Mouse (Mus musculus): ENCODE data around the gene Cpn1.

Gene Cpn1

DNA sequence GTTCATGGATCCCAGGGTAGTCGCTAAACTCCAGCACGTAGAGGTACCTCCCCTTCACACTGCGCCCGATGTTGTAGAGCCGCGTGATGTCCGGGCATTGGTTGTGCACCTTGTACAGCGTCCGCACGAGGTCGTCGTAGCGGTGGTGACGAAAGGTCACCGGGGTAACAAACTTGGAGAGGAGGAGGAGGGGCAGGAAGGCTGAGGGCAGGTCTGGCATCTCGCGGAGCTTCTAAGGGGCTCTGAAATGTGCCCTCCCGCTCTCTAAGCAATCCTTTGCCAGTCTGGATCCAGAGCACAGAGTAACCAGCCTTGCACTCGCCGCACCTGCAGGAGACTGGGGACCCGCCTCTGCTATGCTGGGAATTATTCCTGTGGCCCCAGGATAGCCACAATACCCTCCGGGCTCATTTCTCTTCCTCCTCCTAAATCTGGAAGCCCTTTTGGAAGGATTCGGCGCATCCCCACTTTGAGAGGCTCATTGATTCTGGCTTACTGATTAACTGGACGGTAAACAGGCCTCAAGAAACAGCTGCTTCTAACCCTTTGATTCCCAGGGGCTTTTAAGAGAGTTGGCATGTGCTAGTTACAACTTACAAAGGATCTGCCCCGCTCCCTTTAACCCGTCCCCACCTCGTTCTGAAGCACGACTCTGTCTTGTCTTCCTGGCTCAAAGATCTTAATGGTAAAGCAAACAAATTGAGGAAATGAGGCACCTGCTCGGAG, at the start of gene Cpn1:
TSS of gene Cpn1 (minus strand) at position 488 of the 726 bp plus-strand sequence.
- no peak for DNase-seq (ENCODE audit: low spot score in 2 of 2)

DNA sequence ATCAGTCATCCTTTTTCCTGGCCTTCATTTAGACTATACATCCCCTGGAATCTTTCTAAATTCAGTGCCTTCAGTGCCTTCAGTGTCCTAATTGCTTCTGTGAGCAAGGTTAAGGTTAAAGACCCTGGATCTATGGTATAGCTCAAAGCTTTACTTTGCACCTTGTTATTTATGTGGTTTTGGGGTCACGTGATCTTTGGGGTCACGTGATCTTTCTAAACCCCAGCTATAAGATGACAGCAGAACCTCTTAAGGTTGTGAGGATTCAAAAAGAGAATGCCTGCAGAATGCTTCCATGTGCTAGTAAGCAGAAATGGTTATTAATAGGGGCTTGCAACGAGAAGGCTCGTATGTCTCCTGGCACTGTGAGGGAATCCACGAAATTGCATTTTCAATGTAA, 47.0 kb upstream of the Cpn1 start:
- no peak for DNase-seq (ENCODE audit: low spot score in 2 of 2)

DNA sequence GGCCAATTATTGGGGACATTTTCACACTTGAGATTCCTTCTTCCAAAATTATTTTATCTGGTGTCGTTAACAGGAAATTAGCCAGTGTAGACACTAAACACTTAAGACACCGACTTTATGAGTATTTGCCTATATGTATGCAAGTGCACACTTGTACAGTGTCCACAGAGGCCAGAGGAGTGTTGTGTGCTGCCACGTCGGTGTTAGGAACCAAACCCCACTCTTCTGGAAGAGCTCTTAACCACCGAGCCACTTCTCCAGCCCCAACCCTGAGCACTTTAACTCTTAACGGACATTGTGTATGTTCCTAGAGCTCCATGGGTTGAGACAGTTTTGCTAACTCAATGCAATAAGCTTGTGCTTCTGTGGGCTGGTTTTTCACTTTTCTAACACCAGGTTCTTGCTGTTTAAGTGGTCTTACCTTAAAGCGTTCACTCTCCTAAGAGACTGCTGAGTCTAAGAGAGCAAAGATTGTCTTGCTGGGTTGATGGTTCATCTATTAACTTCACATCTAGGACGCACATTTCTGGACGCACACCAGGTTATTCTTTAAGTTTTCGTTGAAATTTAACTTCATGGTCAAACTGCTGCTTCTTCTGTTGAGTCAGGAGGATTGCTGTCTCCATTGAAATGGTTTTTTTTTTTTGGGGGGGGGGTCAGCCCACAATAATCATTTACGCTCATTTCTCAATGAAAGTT, 45.8 kb upstream of the Cpn1 start:
- no peak for DNase-seq (ENCODE audit: low spot score in 2 of 2)

DNA sequence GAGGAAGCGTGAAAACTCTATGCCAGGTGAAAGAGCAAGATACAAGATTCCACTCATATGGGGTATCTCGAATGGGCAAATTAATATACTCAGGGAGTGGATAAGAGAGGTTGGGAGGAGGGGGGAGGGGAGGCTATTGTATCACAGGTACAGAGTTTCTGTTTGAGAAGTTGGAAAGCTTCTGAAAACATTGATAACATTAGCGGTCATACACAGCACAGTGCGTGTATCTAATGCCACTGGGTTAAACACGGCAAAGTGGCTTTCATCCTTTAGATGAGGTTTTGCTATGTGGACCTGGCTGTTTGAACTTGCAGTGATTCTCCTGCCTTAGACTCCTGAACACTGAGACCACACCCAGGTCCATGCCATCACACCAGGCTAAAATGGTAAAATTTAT, 43.7 kb upstream of the Cpn1 start:
- no peak for DNase-seq (ENCODE audit: low spot score in 2 of 2)

DNA sequence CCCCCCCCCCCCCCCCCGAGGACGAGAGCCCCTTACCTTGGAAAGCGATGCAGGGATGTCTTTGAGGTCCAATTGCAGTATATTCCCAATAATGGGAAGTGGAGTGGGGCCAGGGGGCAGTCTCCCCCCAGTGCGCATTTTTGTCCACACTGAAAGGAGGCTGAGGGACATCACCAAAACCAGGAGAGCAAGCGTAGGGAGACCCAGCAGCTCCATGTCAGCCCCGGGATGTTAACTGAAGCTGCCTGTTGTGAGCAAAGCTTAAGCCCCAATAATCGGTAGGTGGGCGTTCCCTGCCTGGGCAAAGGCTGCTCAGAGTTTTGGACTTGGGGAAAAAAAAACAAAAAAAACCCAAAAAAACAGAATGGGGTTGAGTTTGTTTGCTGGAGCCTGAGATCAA, 42.6 kb upstream of the Cpn1 start, which contains the start of gene Cyp2c23:
TSS of gene Cyp2c23 (minus strand) at position 237 of the 400 bp plus-strand sequence.
- DNase-seq (ENCODE audit: low spot score in 2 of 2), result no peak

DNA sequence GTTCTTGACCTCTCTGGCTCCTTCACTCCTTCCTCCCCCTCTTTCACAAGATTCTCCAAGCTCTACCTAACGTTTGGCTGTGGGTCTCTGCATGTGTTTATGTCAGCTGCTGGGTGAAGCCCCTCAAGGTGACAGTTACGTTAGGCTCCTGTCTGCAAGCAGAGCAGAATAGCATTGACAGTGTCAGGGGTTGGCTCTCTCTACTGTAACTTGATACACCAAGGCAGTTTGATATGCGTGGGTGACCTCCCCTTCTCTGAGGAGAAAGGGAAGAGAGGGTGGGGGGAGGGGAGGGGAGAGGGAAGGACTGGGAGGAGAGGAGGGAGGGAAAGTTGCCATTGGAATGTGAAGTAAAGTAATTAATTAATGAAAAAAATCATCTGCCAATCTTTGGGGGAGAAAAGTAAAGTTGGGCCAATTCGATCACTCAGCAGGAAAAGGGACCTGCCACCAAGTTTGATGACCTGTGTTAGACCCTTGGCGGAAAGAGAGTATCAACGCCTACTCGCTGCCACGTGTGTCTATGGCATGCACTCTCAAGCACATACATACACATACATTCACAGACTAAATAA, 40.7 kb upstream of the Cpn1 start:
- no peak for DNase-seq (ENCODE audit: low spot score in 2 of 2)

DNA sequence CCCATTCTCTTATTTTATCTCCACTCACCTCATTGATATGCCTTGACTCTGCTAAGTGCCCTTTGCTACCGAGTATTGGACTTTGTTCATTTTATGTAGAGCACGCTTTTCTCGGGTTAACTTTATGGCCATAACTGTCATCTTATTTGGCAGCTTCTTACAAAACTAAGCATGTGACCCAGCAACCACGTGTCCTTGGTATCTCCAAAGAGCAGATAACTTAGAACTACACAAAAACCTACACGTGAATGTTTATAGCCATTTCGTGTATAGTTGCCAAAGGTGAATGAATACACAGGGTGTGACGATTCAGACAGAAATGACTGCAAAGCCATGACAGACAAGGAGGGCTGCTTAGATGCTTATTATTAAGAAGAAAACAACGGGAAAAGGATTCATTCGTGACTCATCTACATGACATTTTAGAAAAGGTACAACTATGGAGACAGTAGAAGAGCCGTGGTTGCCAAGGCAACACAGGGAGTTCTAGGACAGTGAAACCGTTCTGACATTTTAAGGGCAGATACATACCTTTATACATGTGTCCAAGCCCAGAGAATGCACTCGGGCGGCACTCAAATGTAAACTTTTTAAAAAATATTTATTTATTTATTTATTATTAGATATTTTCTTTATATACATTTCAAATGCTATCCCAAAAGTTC, 38.7 kb upstream of the Cpn1 start:
- DNase-seq (ENCODE audit: low spot score in 2 of 2), result no peak

DNA sequence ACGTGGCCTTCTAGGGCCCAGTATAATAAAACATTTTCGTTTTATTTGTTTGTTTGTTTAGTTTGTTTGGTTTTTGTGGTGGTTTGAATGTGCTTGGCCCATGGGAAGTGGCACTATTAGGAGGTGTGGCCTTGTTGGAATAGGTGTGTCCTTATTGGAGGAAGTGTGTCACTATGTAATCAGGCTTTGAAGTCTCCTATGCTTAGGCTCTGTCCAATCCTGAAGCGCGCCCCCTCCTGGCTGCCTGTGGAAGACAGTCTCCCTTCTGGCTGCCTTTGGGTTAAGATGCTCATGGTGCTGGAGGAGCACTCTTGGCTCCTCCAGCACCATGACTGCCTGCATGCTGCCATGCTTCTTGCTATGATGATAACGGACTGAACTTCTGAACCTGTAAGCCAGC, 36.7 kb upstream of the Cpn1 start:
- DNase-seq (ENCODE audit: low spot score in 2 of 2), result peak in 1 of 2 experiments; percentile 19

DNA sequence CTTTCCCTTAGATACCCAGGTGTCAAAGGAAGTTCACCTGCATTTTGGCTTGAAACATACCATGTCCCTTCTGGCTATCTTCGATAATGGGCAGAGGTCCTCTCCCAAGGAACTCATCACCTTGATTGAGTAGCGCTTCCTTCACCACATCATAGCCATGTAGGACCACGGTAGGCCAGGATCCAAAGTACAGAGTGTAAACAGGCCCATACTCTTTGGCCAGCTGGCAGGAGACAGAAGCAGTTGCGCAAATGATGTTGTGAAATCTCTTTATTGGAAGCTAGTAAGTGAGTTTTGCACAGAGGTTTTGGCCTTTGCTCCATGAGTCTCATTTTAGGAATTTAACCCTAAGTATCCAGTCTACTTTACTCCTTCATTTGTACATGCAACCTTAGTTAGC, 35.1 kb upstream of the Cpn1 start:
- DNase-seq (ENCODE audit: low spot score in 2 of 2), result no peak

DNA sequence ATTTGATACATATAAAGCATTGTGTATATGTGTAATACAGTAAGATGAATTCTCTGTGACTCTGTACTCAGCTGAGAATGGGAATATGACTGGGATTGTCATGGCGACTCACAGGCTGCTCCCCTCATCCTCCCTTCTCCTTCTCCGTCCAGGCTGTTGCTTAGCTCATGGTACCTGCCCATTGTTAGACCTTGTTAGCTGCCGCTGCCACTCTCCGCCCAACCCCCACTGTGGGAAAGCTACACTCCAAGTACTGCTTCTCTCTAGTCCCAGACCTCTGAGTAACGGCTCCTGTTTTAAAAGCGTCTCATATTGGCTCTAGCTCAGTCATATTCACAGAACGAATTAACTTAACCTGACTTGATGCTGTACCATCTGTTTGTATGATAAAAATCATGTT, 33.4 kb upstream of the Cpn1 start:
- DNase-seq (ENCODE audit: low spot score in 2 of 2), result no peak

DNA sequence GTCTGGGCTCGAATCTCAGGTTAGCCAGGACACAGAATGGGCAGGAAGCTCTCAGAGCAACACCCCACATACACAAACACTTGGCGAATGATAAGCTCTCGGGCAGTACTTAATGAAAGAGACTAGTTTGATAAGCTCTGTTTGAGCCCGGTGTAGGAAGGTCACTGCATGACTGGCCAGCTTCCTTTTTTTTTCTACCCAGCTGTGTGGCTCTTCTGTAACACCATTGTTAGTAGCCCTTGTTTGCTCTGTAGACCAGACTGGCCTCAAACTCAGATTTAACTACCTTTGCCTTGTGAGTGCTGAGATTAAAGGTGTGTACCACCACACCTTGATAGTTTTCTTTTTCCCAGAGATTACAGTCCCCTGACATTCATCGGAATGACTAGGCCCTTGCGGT, 27.5 kb upstream of the Cpn1 start:
- DNase-seq (ENCODE audit: low spot score in 2 of 2), result no peak

DNA sequence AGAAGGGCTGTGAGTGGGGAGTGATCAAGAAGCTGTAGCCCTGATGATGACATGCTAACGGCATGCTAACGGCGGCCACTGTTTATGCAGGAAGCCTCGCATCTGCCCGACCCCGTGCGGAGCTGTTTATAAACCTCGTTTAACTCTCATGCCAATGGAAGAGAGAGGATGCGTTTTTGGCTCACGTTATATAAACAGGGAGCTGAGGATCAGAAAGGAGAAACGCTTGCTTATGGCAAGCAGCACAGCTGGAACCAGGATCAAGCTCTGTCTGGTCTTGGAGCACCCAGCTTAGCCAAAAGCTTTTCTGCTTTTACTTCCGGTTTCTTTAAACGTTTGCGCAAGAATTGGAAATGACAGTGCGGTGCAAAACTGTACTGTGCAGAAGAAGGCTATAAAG, 22.4 kb upstream of the Cpn1 start:
- no peak for DNase-seq (ENCODE audit: low spot score in 2 of 2)

DNA sequence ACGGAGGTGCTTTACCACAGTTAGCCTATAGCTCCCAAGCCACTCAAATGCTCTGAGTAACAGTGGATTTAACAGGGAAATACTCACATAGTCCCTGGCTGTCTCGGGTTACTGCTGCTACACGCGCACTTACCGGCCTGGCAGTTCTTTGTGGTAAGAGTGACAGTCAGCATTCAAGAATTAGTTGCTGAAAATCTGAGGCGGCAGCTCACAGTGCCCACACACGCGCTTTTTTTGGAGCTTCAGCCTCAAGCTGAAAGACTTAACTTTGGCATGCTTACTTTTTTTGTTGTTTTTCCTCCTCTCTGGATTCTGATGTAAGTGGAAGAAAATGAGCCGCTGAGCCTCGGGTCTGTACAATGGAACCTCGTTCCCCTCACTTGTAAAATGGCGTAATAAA, 20.8 kb upstream of the Cpn1 start:
- no peak for DNase-seq (ENCODE audit: low spot score in 2 of 2)

DNA sequence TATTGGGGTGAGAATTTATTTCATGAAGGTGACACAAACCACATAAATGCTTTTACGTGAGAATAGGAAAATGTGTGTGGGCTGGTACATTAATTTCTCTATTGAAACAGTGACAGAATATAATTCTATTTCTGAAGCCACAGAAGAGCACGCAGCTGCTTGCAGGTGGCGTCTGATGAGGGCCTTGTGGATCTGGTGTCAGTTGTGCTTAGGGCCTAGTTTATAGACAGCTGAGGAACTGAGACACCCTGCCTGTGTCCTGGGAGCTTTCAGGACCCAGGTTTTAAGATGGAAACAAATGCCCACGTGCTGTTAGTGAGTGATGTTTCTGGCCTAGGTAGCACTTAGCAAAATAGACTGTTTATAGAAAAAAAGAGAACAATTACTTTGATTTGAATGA, 18.7 kb upstream of the Cpn1 start:
- no peak for DNase-seq (ENCODE audit: low spot score in 2 of 2)

DNA sequence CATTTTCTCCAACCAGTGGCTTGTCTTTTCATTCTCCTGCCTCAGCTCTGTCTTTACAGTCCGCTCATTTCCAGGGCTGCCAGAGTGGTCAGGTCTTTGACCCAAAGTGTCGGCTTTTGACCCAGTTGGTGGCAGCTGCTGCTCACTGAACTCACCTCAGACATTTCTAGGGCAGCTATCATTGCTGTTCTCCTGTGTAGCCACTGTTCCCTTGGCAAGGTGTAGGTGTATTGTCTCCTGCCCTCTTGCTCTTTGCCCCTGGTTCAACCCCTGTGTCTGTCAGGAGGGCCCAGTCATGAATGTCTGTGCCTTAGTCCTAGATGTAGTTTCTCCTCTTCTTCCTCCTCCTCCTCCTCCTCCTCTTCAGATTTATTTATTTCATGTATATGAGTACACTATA, 17.9 kb upstream of the Cpn1 start:
- DNase-seq (ENCODE audit: low spot score in 2 of 2), result no peak

DNA sequence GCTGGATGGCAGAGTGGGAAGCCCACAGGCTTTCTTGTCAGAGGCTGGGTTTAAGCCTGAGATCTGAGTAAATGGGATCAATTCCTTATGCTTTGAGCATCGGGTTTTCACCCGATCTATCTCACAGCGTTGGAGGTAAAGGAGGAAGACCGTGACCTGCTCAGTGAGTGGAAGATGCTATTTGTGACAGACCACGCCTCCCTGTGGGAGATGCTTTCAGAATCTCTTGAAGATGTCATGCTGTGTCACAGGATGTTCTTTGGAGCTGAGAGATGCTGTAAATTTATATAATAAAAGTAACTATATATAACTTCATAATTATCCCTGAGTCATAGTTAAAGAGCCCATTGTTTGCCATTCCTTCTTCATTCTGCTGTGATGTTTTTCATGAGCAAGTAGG, 14.4 kb upstream of the Cpn1 start:
- no peak for DNase-seq (ENCODE audit: low spot score in 2 of 2)

DNA sequence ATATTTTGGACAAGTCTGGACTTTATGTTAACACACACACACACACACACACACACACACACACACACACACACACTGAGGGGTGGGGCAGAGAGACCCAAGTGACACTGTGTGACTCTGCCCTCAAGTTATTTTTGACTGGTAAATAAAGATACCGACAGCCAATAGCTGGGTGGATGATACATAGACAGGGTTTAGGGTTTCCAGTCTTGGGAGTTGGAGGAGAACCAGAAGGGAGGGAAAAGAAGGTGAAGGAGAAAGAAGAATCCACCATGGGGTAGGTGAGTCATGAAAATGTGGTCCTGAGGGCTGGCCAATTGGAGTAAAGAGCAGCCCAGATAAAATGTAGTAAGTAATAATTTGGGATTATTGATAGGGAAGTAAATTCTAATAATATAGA, 13.7 kb upstream of the Cpn1 start:
- DNase-seq (ENCODE audit: low spot score in 2 of 2), result no peak

DNA sequence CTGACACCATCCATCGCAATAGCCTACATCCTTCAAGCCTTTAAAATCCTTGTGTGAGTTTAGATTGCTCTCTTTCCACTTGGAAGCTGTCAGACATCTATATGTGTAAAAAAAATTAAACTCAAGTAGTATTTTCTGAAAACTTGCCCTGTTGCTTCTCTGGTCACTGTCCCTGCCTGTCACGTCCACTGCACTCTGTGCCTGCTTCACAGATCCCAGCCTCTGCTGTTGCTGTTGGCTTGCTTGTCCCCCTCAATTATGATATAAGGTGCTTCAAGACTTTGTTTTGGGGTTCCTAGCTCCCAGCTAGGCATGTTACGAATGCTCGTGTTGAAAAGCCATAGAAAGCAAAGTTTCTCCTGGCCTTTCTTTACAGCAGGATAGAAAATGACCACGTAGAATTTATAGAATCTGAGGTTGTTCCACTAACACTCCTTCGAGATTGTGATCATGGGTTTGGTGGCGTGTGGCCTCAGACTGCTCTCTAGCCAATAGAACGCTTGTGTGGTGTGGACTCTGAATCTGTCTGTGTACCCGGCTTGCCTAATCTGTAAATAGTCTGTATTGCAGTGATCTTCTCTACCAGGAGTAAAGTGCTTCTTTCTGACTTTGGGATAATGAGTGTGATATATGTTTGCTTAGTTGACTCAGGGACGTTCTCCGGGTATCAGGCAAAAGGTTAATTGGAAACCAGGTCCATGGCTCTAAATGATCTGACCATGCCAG, 12.6 kb upstream of the Cpn1 start:
- no peak for DNase-seq (ENCODE audit: low spot score in 2 of 2)

DNA sequence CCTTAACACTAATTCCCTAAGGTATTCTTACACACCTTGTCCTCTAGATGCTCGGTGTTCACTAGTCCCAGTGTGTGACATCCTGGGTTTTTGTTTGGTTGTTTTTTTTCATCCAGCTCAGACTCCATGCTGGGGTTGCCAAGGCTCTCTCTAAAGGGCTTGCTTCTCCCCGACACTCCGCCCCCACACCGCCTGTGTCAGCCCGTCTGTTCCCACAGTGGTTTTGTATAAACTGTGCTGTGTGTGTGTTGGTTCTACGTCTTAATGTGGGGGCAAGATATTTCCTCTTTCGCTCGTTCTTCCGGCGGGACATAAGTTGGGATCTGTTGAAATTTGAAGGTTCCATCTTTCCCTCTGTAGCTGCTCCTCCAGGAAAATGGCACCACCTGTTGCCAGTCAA, 11.7 kb upstream of the Cpn1 start:
- DNase-seq (ENCODE audit: low spot score in 2 of 2), result no peak

DNA sequence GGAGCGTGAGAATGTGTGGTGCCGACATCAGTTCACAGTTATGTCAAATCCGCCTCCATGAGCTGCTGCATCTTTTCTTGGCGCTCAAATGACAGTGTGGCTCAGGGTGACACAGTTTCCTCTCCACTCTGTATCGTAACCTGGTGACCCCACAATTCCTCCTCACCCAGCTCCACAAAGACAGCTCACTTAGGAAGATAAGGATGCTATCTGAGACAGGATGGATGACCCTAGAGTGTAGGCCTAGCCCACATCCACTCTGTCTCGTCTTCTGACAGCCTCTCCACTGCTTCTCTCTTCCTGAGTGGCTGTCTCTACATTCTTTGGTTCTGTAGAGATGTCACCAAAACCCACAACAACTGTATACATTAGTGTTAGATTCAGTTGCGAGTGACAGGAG, 9.1 kb upstream of the Cpn1 start:
- DNase-seq (ENCODE audit: low spot score in 2 of 2), result no peak

DNA sequence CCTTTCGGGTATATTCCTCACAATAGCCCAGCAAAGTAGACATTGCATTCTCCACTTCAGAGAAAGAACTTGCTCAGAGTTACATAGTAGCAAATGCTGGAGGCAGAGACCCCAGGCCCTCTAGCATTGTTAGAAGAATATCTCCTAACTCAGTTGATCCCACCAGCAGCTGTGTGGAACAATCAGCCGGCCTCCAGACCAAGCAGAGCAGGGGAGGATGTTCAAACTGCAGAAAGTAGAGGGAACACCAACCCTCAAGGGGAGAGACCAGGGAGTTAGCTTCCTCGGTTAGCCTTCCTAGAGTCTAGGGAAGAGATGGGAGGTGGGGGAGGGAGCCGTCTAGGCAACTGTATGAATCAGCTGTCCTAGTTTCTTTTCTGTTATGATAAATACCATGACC, 6.1 kb upstream of the Cpn1 start:
- DNase-seq (ENCODE audit: low spot score in 2 of 2), result no peak

DNA sequence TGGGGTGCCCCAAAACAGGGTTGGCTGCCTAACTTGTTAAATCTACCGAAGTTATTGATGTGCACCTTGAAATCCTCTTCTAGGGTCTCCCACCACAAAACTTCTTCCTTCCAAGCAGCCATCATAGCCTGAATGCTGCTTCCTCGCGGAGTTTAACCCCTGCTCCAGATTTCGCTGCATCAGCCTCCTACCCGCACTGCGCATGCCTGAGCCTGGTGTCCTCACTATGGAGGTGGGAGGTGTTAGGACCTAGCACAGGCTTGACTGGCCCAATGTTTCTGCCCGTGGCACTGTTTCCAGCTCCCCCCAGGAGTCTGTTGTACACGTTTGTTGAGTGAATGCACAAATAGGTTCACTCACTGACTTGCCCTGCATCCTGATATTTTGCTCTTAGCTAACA, 4.0 kb upstream of the Cpn1 start:
- no peak for DNase-seq (ENCODE audit: low spot score in 2 of 2)

All from thymus, postnatal 10 days (tissue).